ENCODE assay signal across 9 mouse cellular contexts in the genomic region with DNA sequence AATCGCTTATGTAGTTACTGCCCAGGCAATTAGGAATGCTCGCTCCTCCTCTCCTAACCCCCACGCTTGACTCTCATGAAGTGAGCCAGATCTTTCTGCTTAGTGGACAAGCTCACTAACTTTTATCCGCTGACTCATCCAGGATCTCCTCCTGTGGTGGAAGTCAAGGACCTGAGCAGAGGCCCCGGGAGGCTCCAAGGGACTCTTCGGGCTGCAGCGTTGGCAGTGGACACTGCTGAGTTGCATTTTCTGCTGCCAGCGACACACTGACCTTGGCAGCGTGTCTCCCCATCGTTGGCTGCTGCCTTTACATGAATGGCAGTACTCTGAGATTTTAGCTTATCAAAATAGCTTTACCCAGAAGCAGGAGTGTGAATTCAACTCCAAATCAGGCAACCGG. TPM values are rescaled to one million over a fixed set of nuclear protein-coding genes. Genes with fewer than 3 reads are reported as not detected.
A peak's percentile ranks its signal among the peaks of the same experiment; 100 is the strongest.
DNase-seq lines count a peak whose midpoint lies in the region; ATAC-seq and TF ChIP-seq lines count a peak whose summit lies in the region.
"Had no signal": no experiment of that assay in that cellular context is flagged by ENCODE, and none has a peak within 500 bp of the region (broad histone marks: within the 10 kb centered on the region; RNA-seq: fewer than 3 reads in every experiment).

No protein-coding gene starts in this region.

- no peak for TF ChIP-seq CTCF in kidney, postnatal 0 days (IDR thresholded peaks at IDR 0.05; ENCODE audit: low read depth)
- TF ChIP-seq CTCF in lung, adult 2 months (IDR thresholded peaks at IDR 0.05; ENCODE audit: insufficient read depth, low read length): no peak

- TF ChIP-seq POLR2A in lung, adult 2 months (IDR thresholded peaks at IDR 0.05; ENCODE audit: borderline replicate concordance, extremely low read depth, low read depth, low read length): no peak

- ATAC-seq in kidney, postnatal 0 days (replicated peaks; ENCODE audit: low FRiP score, low read depth): peak; percentile 87
- no peak for ATAC-seq in hindbrain, embryonic 14.5 days (ENCODE audit: low FRiP score)

- H3K4me2 ChIP-seq in kidney, postnatal 0 days (ENCODE audit: low read length): no peak overlapping the region
- no peak overlapping the region for H3K4me2 ChIP-seq in hindbrain, embryonic 14.5 days (replicated peaks)

- H3K27ac ChIP-seq in kidney, postnatal 0 days: no peak overlapping the region
- no peak overlapping the region for H3K27ac ChIP-seq in midbrain, embryonic 10.5 days (replicated peaks)
- no peak overlapping the region for H3K27ac ChIP-seq in hindbrain, embryonic 14.5 days

- H3K27me3 ChIP-seq in kidney, postnatal 0 days (ENCODE audit: insufficient read depth, low read length): no peaks in the 10 kb centered on the region
- H3K27me3 ChIP-seq in midbrain, embryonic 10.5 days (ENCODE audit: low read depth, poor library complexity, severe bottlenecking): no peaks in the 10 kb centered on the region
- H3K27me3 ChIP-seq in hindbrain, embryonic 14.5 days (ENCODE audit: control insufficient read depth, insufficient read depth, low read length): no peaks in the 10 kb centered on the region

- DNase-seq in cerebellum, adult 9-11 months: peak; percentile 13
- DNase-seq in cerebellum, adult 11 months: no peak
- peak; percentile 84 to 92 for DNase-seq in adrenal gland, adult (ENCODE audit: inconsistent age in 2 of 2, low spot score in 1 of 2)
- peak; percentile 24 for DNase-seq in heart, adult 8-10 months (ENCODE audit: low spot score)
- peak; percentile 35 for DNase-seq in kidney, postnatal 0 days (ENCODE audit: low spot score)
- no peak for DNase-seq in midbrain, embryonic 10.5 days (ENCODE audit: low spot score)
- no peak for DNase-seq in lung, adult 2 months
- DNase-seq in hindbrain, embryonic 14.5 days (ENCODE audit: low spot score): no peak
- DNase-seq: thymus, postnatal 4 days had no signal

- H3K9ac ChIP-seq in kidney, postnatal 0 days (ENCODE audit: low read depth, low read length): no peak overlapping the region
- H3K9ac ChIP-seq in hindbrain, embryonic 14.5 days: no peak overlapping the region

- no peaks in the 10 kb centered on the region for H3K9me3 ChIP-seq in kidney, postnatal 0 days (replicated peaks; ENCODE audit: low read length)
- H3K9me3 ChIP-seq in midbrain, embryonic 10.5 days (replicated peaks): no peaks in the 10 kb centered on the region
- no peaks in the 10 kb centered on the region for H3K9me3 ChIP-seq in hindbrain, embryonic 14.5 days (ENCODE audit: control insufficient read depth, low read length)

- H3K36me3 ChIP-seq in kidney, postnatal 0 days (ENCODE audit: insufficient read depth, low read length): no peaks in the 10 kb centered on the region
- H3K36me3 ChIP-seq in midbrain, embryonic 10.5 days: no peaks in the 10 kb centered on the region
- no peaks in the 10 kb centered on the region for H3K36me3 ChIP-seq in hindbrain, embryonic 14.5 days (replicated peaks; ENCODE audit: control insufficient read depth, insufficient read depth)

- H3K4me1 ChIP-seq in kidney, postnatal 0 days (replicated peaks; ENCODE audit: insufficient read depth, low read length): no peaks in the 10 kb centered on the region
- no peaks in the 10 kb centered on the region for H3K4me1 ChIP-seq in midbrain, embryonic 10.5 days
- H3K4me1 ChIP-seq in lung, adult 2 months (ENCODE audit: control insufficient read depth, insufficient read depth, low read length): no peaks in the 10 kb centered on the region
- H3K4me1 ChIP-seq in hindbrain, embryonic 14.5 days (replicated peaks; ENCODE audit: control insufficient read depth, insufficient read depth, low read length): no peaks in the 10 kb centered on the region

- 49% methylated on average over 11 of the region's 11 CpGs for WGBS in kidney, postnatal 0 days
- WGBS in midbrain, embryonic 10.5 days: 86% methylated on average over 11 of the region's 11 CpGs
- 54% methylated on average over 11 of the region's 11 CpGs for WGBS in lung, adult 2 months
- WGBS in hindbrain, embryonic 14.5 days: 80% methylated on average over 11 of the region's 11 CpGs

- no peak overlapping the region for H3K4me3 ChIP-seq in kidney, postnatal 0 days (replicated peaks; ENCODE audit: low read depth, low read length)
- no peak overlapping the region for H3K4me3 ChIP-seq in midbrain, embryonic 10.5 days
- no peak overlapping the region for H3K4me3 ChIP-seq in lung, adult 2 months (replicated peaks; ENCODE audit: extremely low read depth, low read depth, low read length)
- H3K4me3 ChIP-seq in hindbrain, embryonic 14.5 days (replicated peaks; ENCODE audit: low read length): no peak overlapping the region

RNA-seq across cellular contexts. Expression of a gene that starts 35.6 kb away (rescaled TPM):
- 1 to 10 TPM; 2.4 to 3.9 (median 2.6) TPM for total RNA-seq in heart, adult 8-10 months (2022)
- polyA plus RNA-seq in kidney, postnatal 0 days (2015; fragmentation: Nextera tagmentation; extraction: Ambion mirVana): 270 and 317 TPM in 2 replicates
- polyA plus RNA-seq in midbrain, embryonic 10.5 days (2016; fragmentation: Nextera tagmentation; extraction: Ambion mirVana): 20.5 and 21.5 TPM in 2 replicates
- 6.1 and 6.4 TPM in 2 replicates for polyA plus RNA-seq in lung, adult 2 months (2012; rRNA removed)
- 42.5 and 56.6 TPM in 2 replicates for polyA plus RNA-seq in hindbrain, embryonic 14.5 days (2014; fragmentation: Nextera tagmentation; extraction: Ambion mirVana)

Comparison
In these comparisons a context has a peak if more than half of its experiments do, and no peak if none do; other contexts are left out.
1. DNase-seq: peak in cerebellum, adult 9-11 months (single experiment), adrenal gland, adult (2 of 2), heart, adult 8-10 months (single experiment) and kidney, postnatal 0 days (single experiment); none in cerebellum, adult 11 months (single experiment), midbrain, embryonic 10.5 days (single experiment), lung, adult 2 months (single experiment) and hindbrain, embryonic 14.5 days (single experiment).